Mouse (Mus musculus) heart, embryonic 13.5 days (tissue): ENCODE data around the gene Flot1. TPM values are rescaled to one million over a fixed set of nuclear protein-coding genes. Genes with fewer than 3 reads are reported as not detected.

Experiments used
- ATAC-seq: fragments of 200-750 bp; cut with Nextera tagmentation; 2 replicates; pipeline ENCODE4 v1.8.0; 2017; ENCODE audit warnings: moderate TSS enrichment; ENCODE audit not compliant: insufficient number of reproducible peaks, low FRiP score, low TSS enrichment; ENCODE audit errors: extremely low read depth
- H3K27ac ChIP-seq: fragments of 300-500 bp; sonication (generic); replicated peaks from 2 replicates; pipeline ENCODE4 v1.5.1; 2015; ENCODE audit warnings: moderate library complexity, mild to moderate bottlenecking, inconsistent platforms
- H3K27me3 ChIP-seq: fragments of 300-500 bp; sonication (generic); replicated peaks from 2 replicates; pipeline ENCODE4 v1.6.1; 2015; ENCODE audit warnings: mild to moderate bottlenecking, inconsistent platforms
- H3K36me3 ChIP-seq: fragments of 300-500 bp; sonication (generic); 2 replicates; pipeline ENCODE4 v1.6.1; 2015; ENCODE audit warnings: mild to moderate bottlenecking, inconsistent platforms
- H3K4me1 ChIP-seq: fragments of 300-500 bp; sonication (generic); 2 replicates; pipeline ENCODE4 v1.6.1; 2015; ENCODE audit warnings: inconsistent platforms
- H3K4me2 ChIP-seq: fragments of 300-500 bp; sonication (generic); 2 replicates; pipeline ENCODE4 v1.6.1; 2015; ENCODE audit warnings: inconsistent platforms, mild to moderate bottlenecking, moderate library complexity
- H3K4me3 ChIP-seq: fragments of 300-500 bp; sonication (generic); 2 replicates; pipeline ENCODE4 v1.5.1; 2015; ENCODE audit warnings: moderate library complexity, mild to moderate bottlenecking, inconsistent platforms
- H3K9ac ChIP-seq: fragments of 300-500 bp; sonication (generic); 2 replicates; pipeline ENCODE4 v1.6.1; 2015; ENCODE audit warnings: inconsistent platforms, mild to moderate bottlenecking, moderate library complexity
- H3K9me3 ChIP-seq: fragments of 300-500 bp; sonication (generic); 2 replicates; pipeline ENCODE4 v1.6.1; 2016; ENCODE audit warnings: inconsistent platforms
- WGBS: fragments of 180-500 bp; shearing (Covaris S2); methylation state at CpG from one replicate; pipeline ENCODE4 v1.1.7; 2015; ENCODE audit warnings: mixed read lengths; 5-methylcytosine and 5-hydroxymethylcytosine counted together
- polyA plus RNA-seq: library from polyadenylated mRNA; unstranded; fragments of >200 nt; fragmentation: Nextera tagmentation; extraction: Ambion mirVana; gene quantifications from 2 replicates; pipeline ENCODE4 v1.2.1, GENCODE M21; 2015

The Flot1 gene
- polyA plus RNA-seq, 1 experiment from 2014 or later: 81.1 TPM

DNA sequence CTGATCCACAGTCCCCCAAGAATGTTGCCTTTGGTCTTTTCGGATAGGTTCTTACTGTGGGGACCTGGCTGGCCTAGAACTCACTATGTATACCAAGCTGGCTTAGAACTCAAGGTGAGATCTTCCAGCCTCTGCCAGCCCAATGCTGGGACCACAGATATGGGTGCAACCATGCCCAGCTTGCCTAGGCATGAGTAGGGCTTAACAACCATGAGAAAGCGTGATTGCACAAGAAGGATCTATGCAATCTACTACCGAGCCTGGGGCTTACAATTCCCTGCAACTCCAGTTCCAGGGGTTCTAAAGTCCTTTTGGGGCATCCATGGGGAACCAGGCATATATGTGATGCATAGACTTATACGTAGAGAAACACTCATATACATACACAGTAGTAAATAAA lies 32.1 kb upstream of the Flot1 start:
- Histone ChIP-seq H3K36me3 (no peaks in the 10 kb centered on the region), H3K9me3 (no peaks in the 10 kb centered on the region), H3K4me3 (no peak overlapping the region), H3K4me2 (no peak overlapping the region), H3K27me3 (no peaks in the 10 kb centered on the region), H3K27ac (no peak overlapping the region), H3K9ac (no peak overlapping the region), H3K4me1 (peaks cover 7% of the 10 kb centered on the region; the same call in 1 of the 2 replicates)
- 89% methylated on average over 4 of the region's 4 CpGs for WGBS
- ATAC-seq: no peak

DNA sequence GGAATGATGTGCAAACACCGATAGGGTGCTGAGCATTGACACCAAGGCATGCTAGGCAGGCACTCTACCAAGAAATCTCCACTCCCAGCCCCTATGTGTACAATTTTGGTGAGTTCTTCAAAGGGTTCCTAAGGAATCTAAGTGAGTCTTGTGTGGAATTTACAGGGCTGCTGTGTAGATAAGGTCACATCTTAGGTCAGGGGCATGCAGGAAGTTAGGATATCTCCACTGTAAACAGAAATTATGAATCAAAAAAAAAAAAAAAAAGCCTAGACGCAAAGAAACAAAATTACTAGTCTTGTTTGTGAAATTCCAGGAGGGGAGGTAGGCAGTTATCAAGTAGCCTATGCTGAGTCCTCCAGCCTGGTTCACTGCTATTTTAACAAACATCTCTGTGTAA lies 30.2 kb upstream of the Flot1 start:
- Histone ChIP-seq H3K27ac (no peak overlapping the region), H3K9me3 (no peaks in the 10 kb centered on the region), H3K4me3 (no peak overlapping the region), H3K4me1 (no peaks in the 10 kb centered on the region), H3K4me2 (no peak overlapping the region), H3K9ac (no peak overlapping the region), H3K27me3 (no peaks in the 10 kb centered on the region), H3K36me3 (no peaks in the 10 kb centered on the region)
- WGBS: 58% methylated on average over 2 of the region's 2 CpGs
- no peak for ATAC-seq

DNA sequence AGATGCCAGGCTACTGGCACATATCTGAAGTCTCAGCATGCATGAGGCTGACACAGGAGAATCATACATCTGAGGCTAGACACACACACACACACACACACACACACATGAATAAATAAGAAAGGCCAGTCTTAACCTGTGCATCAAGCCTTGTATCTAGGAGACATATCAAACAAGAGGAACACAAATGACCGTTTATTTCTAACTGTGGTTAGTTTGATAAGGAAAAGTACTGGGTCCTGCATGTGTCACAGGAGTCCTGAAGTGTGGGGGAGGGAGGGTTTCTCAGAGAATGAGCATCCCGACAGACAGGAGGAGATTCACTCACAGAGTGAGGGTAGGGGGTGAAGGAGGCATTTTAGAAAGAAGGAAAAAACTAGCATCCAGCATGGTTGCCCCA lies 27.9 kb upstream of the Flot1 start:
- ATAC-seq: no peak

DNA sequence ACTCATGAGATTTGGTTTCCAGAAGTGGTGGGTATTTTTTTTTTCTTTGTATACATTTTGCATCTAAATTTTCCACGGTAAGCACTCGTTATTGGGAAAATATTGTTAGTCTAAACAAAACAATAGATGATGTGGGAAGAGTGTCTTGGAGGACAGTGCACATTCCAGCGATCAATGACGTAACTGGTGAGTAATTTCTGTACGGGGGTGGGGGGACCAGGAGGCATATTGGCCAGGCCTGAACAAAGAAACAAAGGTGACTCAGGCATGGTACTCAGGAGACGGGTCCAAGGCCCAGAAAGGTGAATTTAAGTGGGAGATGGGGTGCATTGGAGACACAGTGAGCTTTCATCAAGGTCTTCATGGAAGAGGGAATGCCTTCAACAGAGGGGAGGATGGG lies 27.4 kb upstream of the Flot1 start:
- 71% methylated on average over 6 of the region's 6 CpGs for WGBS

More for the DNA sequence above, 27.9 kb upstream of the Flot1 start:
- 31% methylated on average over 2 of the region's 2 CpGs for WGBS
- no peaks in the 10 kb centered on the region for H3K36me3 ChIP-seq
- no peak overlapping the region for H3K4me3 ChIP-seq
- H3K4me1 ChIP-seq: no peaks in the 10 kb centered on the region
- no peaks in the 10 kb centered on the region for H3K27me3 ChIP-seq
- H3K27ac ChIP-seq: no peak overlapping the region
- H3K9me3 ChIP-seq: peaks cover 5% of the 10 kb centered on the region; the same call in 1 of the 2 replicates
- H3K4me2 ChIP-seq: no peak overlapping the region
- no peak overlapping the region for H3K9ac ChIP-seq

DNA sequence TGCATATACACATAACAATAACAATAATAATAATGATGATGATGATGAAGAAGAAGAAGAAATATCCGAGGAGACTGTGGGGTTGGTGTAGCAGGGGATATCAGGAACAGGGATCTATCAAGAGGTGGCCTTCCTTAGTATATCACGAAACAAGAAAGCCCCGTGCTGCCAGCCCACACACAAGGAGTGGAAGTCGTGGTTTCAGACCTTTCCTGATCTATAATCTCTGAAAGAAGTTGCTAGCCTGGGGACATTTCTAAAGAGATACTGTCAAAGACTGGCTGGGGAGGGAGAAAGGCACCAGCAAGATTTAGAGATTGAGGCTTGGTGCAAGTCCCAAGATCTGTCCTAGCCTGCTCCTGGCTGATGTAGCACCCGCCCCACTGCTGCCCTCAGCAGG lies 26.2 kb upstream of the Flot1 start:
- WGBS: 62% methylated on average over 5 of the region's 5 CpGs
- no peak overlapping the region for H3K27ac ChIP-seq
- H3K27me3 ChIP-seq: no peaks in the 10 kb centered on the region
- H3K36me3 ChIP-seq: no peaks in the 10 kb centered on the region
- H3K4me2 ChIP-seq: no peak overlapping the region
- ATAC-seq: no peak
- no peaks in the 10 kb centered on the region for H3K4me1 ChIP-seq
- H3K9me3 ChIP-seq: peaks cover 5% of the 10 kb centered on the region; the same call in 1 of the 2 replicates
- no peak overlapping the region for H3K4me3 ChIP-seq
- no peak overlapping the region for H3K9ac ChIP-seq

More for the DNA sequence above, 27.4 kb upstream of the Flot1 start:
- Histone ChIP-seq H3K36me3 (no peaks in the 10 kb centered on the region), H3K27me3 (no peaks in the 10 kb centered on the region), H3K27ac (no peak overlapping the region), H3K9me3 (peaks cover 5% of the 10 kb centered on the region; the same call in 1 of the 2 replicates), H3K4me3 (no peak overlapping the region), H3K4me2 (no peak overlapping the region), H3K4me1 (no peaks in the 10 kb centered on the region), H3K9ac (no peak overlapping the region)
- no peak for ATAC-seq

DNA sequence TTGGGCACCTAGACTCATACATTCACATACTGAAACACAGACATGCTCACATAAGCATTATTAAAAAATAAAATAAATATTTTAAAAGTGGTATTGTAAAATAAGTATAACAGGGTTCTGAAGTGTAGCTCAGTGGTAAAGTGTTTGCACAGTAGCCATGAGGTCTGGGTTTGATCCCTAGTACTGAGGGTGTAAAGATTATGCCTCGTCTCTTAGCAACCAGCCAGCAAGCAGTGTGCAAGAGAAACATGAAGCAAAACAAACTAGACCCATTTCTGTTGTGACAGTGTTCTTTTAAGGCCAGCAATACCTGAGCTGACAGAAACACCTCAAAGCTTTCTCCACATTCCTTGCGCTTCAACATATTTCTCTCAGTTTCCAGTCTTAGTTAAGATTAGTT lies 22.1 kb upstream of the Flot1 start:
- H3K4me1 ChIP-seq: peaks cover 20% of the 10 kb centered on the region
- no peak overlapping the region for H3K9ac ChIP-seq
- H3K4me3 ChIP-seq: no peak overlapping the region
- WGBS: 74% methylated on average over 2 of the region's 2 CpGs
- no peaks in the 10 kb centered on the region for H3K27me3 ChIP-seq
- no peak for ATAC-seq
- no peak overlapping the region for H3K4me2 ChIP-seq
- no peak overlapping the region for H3K27ac ChIP-seq
- peaks cover 5% of the 10 kb centered on the region; the same call in 1 of the 2 replicates for H3K9me3 ChIP-seq
- H3K36me3 ChIP-seq: no peaks in the 10 kb centered on the region

DNA sequence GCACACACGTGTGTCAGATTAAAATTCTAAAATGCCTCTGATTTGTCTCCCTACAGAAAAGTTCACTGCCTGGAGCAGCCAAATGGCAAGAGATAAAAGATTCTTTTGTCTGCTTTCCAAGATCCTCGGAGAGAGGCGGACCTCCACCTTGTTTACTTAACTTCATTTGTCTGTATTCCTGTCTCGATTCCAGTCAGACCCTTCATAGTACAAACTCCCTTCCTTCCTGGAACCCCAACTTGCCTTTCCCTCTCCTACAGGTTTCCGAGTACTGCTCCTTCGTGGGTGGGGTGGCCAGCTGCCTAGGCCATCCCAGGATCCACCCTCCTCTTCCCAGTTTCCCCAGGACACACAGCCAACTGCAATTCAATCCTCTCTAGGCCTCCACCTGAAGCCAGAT lies 20.0 kb upstream of the Flot1 start:
- Histone ChIP-seq H3K9me3 (peaks cover 4% of the 10 kb centered on the region; the same call in 1 of the 2 replicates), H3K27me3 (no peaks in the 10 kb centered on the region), H3K9ac (no peak overlapping the region), H3K4me2 (no peak overlapping the region), H3K4me1 (peaks cover 20% of the 10 kb centered on the region), H3K27ac (no peak overlapping the region), H3K4me3 (no peak overlapping the region), H3K36me3 (no peaks in the 10 kb centered on the region)
- 50% methylated on average over 6 of the region's 6 CpGs for WGBS
- ATAC-seq: no peak

DNA sequence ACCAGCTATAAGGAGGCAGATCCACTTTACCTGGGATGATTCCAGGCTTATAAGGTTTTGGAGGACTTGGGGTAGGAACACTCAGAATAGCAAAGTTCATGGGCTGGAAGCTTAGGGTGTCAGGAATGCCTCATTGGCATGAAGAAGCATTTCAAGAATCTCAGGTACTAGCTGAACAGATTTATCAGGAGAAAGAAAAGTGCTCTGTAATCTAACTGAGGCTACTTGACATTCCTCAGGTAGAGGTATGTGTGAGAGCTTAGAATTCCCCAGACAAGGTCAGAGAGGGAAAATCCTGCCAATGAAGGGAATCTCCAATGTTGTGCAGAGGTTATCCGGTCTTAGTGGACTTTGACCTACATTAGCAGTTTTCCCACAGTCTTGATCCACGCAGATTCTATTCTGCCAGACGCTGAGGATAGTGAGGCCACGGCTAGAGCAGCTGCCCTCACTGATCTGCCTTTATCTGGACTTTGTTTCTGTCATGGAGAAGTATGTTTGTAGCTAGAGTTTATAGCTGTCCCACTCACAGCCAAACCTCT lies 19.1 kb upstream of the Flot1 start:
- no peak overlapping the region for H3K4me2 ChIP-seq
- WGBS: 31% methylated on average over 4 of the region's 4 CpGs

DNA sequence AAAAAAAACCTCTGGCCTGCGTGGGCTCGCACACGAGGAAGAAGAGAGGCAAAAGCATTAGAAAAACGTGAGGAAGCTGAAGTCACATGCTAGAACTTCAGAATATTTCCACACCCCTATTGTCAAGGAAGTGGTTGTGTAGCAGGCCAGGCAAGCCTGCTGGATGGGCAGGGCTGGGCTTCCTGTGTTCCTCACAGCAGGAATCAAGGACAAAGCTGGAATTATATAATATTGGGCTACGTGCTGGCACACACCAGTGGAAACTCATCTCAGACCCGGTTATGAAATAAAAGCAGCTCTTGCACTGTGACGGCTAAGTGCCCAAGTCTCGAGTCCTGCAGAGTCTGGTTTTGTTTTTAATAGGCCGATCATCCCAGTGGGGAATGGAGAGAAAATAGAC lies 15.0 kb upstream of the Flot1 start:
- Histone ChIP-seq H3K4me1 (peaks cover 38% of the 10 kb centered on the region), H3K9me3 (no peaks in the 10 kb centered on the region), H3K36me3 (no peaks in the 10 kb centered on the region), H3K9ac (no peak overlapping the region), H3K4me2 (no peak overlapping the region), H3K27me3 (no peaks in the 10 kb centered on the region), H3K27ac (no peak overlapping the region), H3K4me3 (no peak overlapping the region)
- 64% methylated on average over 9 of the region's 9 CpGs for WGBS
- ATAC-seq: no peak

More for the DNA sequence above, 19.1 kb upstream of the Flot1 start:
- Histone ChIP-seq H3K36me3 (no peaks in the 10 kb centered on the region), H3K9ac (0 out of 2 replicates have a peak overlapping the region, but pooled peaks have one; percentile 37), H3K27me3 (no peaks in the 10 kb centered on the region), H3K4me1 (peaks cover 20% of the 10 kb centered on the region), H3K4me3 (no peak overlapping the region), H3K9me3 (no peaks in the 10 kb centered on the region), H3K27ac (peak overlapping the region; percentile 72)
- ATAC-seq: no peak

DNA sequence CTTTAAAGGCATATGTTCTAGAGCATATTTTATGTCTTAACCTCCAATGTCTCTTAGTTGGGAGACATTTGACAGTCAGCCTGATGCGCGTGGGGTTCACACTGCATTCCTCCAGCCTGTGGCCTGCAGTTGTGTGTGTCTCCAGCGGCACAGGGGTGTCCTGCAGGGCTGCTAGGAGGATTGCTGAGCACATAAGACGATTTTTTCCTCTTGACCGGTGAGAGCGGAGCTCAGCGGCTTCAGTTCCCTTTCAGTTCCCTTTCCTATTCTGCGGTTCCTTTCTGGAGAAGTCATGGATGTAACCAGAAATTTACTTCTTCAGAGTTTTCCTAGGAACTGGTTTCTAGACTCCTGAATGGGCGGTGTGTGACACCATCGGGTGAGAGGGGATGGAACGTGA lies 13.6 kb upstream of the Flot1 start:
- Histone ChIP-seq H3K27me3 (no peaks in the 10 kb centered on the region), H3K4me1 (peaks cover 38% of the 10 kb centered on the region), H3K4me2 (no peak overlapping the region), H3K27ac (no peak overlapping the region), H3K4me3 (no peak overlapping the region), H3K36me3 (no peaks in the 10 kb centered on the region), H3K9ac (no peak overlapping the region), H3K9me3 (no peaks in the 10 kb centered on the region)
- ATAC-seq: no peak
- 76% methylated on average over 11 of the region's 11 CpGs for WGBS

DNA sequence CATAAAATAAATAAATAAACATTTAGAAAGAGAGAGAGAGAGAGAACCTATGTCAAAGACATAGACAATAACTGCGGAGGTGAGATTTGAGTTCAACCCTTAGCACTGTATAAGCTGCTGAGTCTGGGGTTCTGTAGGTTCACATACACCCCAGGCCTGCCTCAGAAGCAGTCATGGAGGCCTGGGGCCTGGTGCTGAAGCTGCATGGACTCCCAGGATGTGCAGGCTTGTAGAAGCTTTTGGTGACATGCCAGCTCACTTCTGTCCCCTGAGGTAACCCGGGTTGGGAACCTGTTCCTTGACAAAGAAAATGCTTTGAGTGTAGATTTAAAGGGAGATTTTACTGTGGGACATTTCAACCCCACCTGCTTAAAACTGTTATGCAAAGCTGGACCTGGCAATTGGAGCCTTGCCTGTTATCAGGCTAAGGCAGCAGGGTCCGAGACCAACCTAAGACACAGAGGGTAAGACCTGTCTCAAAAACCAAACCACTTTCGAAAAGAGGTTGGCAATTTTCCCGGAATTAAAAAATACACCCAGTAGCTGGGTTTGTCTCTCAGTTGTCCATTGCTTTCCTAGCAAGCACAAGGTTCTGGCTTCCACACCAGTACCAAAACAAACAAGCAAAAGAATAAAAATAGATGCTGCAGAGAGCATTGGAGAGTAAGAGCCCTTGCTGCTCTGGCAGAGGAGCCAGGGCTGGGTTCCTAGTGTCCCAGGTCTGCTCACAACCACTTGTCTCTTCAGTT lies 12.0 kb upstream of the Flot1 start:
- no peak for ATAC-seq
- no peak overlapping the region for H3K4me2 ChIP-seq
- no peaks in the 10 kb centered on the region for H3K27me3 ChIP-seq
- no peak overlapping the region for H3K9ac ChIP-seq
- no peaks in the 10 kb centered on the region for H3K36me3 ChIP-seq
- H3K4me3 ChIP-seq: no peak overlapping the region
- WGBS: 60% methylated on average over 5 of the region's 5 CpGs
- no peaks in the 10 kb centered on the region for H3K9me3 ChIP-seq
- peak overlapping the region; percentile 30 for H3K27ac ChIP-seq
- peaks cover 54% of the 10 kb centered on the region for H3K4me1 ChIP-seq

DNA sequence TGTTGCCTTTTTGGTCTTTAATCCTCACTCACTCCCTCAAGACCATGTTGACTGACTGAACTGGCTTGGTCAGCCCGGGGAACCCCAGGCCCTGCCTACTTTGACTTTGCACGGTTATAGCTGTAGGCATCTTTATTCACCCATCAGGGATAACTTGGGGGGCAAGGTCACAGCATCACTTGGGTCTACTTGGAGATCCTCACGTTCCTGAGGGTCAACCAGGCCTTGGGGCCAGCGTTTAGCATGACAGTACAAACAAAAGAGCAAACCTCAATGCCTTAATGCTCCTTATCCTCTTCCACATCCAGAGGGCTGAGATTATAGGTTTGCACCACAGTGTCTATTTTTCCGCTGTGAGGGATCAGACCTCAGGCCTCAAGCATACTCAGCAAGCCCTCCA lies 10.7 kb upstream of the Flot1 start:
- WGBS: 80% methylated on average over 5 of the region's 5 CpGs
- Histone ChIP-seq H3K9me3 (no peaks in the 10 kb centered on the region), H3K27ac (peak overlapping the region; percentile 99), H3K4me1 (peaks cover 66% of the 10 kb centered on the region), H3K4me3 (no peak overlapping the region), H3K27me3 (no peaks in the 10 kb centered on the region), H3K36me3 (no peaks in the 10 kb centered on the region), H3K4me2 (no peak overlapping the region), H3K9ac (peak overlapping the region; percentile 63)
- no peak for ATAC-seq
